In the genomic region with DNA sequence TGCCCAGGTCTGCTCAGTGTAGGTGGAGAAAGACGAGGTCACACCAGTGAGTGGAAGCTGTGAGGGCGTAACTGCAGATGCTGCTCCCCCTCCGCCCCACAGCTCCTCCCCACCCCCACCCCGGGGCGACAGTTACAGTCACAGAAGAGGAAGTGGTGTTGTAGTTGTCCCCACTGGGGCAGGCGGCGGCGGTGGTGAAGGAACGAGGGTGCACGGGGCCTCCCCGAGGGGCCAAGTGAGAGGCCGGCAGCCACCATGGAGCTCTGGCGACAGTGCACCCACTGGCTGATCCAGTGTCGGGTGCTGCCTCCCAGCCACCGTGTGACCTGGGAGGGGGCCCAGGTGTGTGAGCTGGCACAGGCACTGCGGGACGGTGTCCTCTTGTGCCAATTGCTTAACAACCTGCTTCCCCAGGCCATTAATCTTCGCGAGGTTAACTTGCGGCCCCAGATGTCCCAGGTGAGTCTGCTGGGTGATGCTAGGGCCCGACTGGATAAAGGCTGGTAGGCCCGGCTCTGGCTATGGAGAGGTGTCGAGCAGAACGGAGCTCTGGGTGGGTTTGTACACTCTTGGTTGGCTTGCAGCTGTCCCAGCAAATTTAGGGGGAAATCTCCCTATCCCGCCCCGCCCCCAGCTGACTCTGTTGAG, we compare ENCODE assay signal across 9 mouse cellular contexts. TPM values are rescaled to one million over a fixed set of nuclear protein-coding genes. Genes with fewer than 3 reads are reported as not detected.
DNase-seq lines count a peak whose midpoint lies in the region; ATAC-seq and TF ChIP-seq lines count a peak whose summit lies in the region.
"Had no signal": no experiment of that assay in that cellular context is flagged by ENCODE, and none has a peak within 500 bp of the region (broad histone marks: within the 10 kb centered on the region; RNA-seq: fewer than 3 reads in every experiment).

Vav1 (plus strand) TSS at position 158 of the 648 bp plus-strand sequence.

- H3K27me3 ChIP-seq in kidney, adult 2 months (replicated peaks; ENCODE audit: control insufficient read depth, insufficient read depth, low read length): no peaks in the 10 kb centered on the region
- H3K27me3 ChIP-seq in thymus, adult 2 months (ENCODE audit: control insufficient read depth, insufficient read depth, low read length): no peaks in the 10 kb centered on the region; the same call in 1 of the 2 replicates
- H3K27me3 ChIP-seq in hindbrain, embryonic 14.5 days (ENCODE audit: control insufficient read depth, insufficient read depth, low read length): peaks cover 25% of the 10 kb centered on the region

- H3K4me1 ChIP-seq in kidney, adult 2 months (ENCODE audit: control insufficient read depth, insufficient read depth, low read length): no peaks in the 10 kb centered on the region; the same call in 1 of the 2 replicates
- 0 out of 2 replicates have a peak, but pooled peaks cover 3% of the 10 kb centered on the region for H3K4me1 ChIP-seq in brown adipose tissue, adult 24 weeks (ENCODE audit: control insufficient read depth, insufficient read depth, insufficient read length, low read length)
- H3K4me1 ChIP-seq in thymus, adult 2 months (replicated peaks; ENCODE audit: control insufficient read depth, insufficient read depth, low read length): peaks cover 50% of the 10 kb centered on the region
- peaks cover 10% of the 10 kb centered on the region for H3K4me1 ChIP-seq in hindbrain, embryonic 14.5 days (replicated peaks; ENCODE audit: control insufficient read depth, insufficient read depth, low read length)

- no peak for TF ChIP-seq CTCF in kidney, adult 2 months (conservative IDR thresholded peaks at IDR 0.05; ENCODE audit: insufficient read depth, insufficient read length, low read depth, low read length)
- TF ChIP-seq CTCF in thymus, adult 2 months (IDR thresholded peaks at IDR 0.05; ENCODE audit: borderline replicate concordance, control insufficient read depth, extremely low read depth, insufficient read depth, low read length, poor library complexity): no peak

- no peak for DNase-seq in kidney, adult 2 months
- no peak for DNase-seq in kidney, adult 11 months
- DNase-seq in lung, postnatal 10 days: peak; percentile 43
- peak; percentile 86 for DNase-seq in thymus, adult 2 months
- DNase-seq in embryo, embryonic 10.5 days (ENCODE audit: low spot score): no peak
- no peak for DNase-seq in frontal cortex, adult 2 months (ENCODE audit: extremely low spot score in 1 of 2, low spot score in 1 of 2)
- DNase-seq in hindbrain, embryonic 14.5 days (ENCODE audit: low spot score): no peak
- DNase-seq: kidney, adult 8-10 months had no signal

- H3K9ac ChIP-seq in hindbrain, embryonic 14.5 days: no peak within 1 kb of the TSS

- 60% methylated on average over 26 of the region's 26 CpGs for WGBS in kidney, adult 2 months
- 3% methylated on average over 26 of the region's 26 CpGs for WGBS in thymus, adult 2 months
- 73% methylated on average over 26 of the region's 26 CpGs for WGBS in hindbrain, embryonic 14.5 days

- ATAC-seq in hindbrain, embryonic 14.5 days (ENCODE audit: low FRiP score): no peak

- peak within 1 kb of the TSS; percentile 22 for H3K4me3 ChIP-seq in kidney, adult 2 months (ENCODE audit: insufficient read depth, low read depth, low read length)
- peak within 1 kb of the TSS; percentile 53 for H3K4me3 ChIP-seq in brown adipose tissue, adult 24 weeks (ENCODE audit: insufficient read depth, low read depth, low read length)
- peak within 1 kb of the TSS; percentile 91 for H3K4me3 ChIP-seq in thymus, adult 2 months (ENCODE audit: control insufficient read depth, insufficient read depth, low read length)
- H3K4me3 ChIP-seq in hindbrain, embryonic 14.5 days (replicated peaks; ENCODE audit: low read length): no peak within 1 kb of the TSS

- no peak within 1 kb of the TSS for H3K4me2 ChIP-seq in hindbrain, embryonic 14.5 days (replicated peaks)

- H3K36me3 ChIP-seq in kidney, adult 2 months (ENCODE audit: control insufficient read depth, insufficient read depth, low read length): no peaks in the 10 kb centered on the region
- peaks cover 1% of the 10 kb centered on the region; the same call in 1 of the 2 replicates for H3K36me3 ChIP-seq in thymus, adult 2 months (ENCODE audit: control insufficient read depth, insufficient read depth, low read length)
- H3K36me3 ChIP-seq in hindbrain, embryonic 14.5 days (replicated peaks; ENCODE audit: control insufficient read depth, insufficient read depth): no peaks in the 10 kb centered on the region

- no peak for TF ChIP-seq POLR2A in kidney, adult 2 months (IDR thresholded peaks at IDR 0.05; ENCODE audit: low read depth, low read length)
- peak; percentile 99 for TF ChIP-seq POLR2A in thymus, adult 2 months (IDR thresholded peaks at IDR 0.05; ENCODE audit: control insufficient read depth, extremely low read depth, insufficient read depth, low read length, poor library complexity)

- no peaks in the 10 kb centered on the region for H3K9me3 ChIP-seq in hindbrain, embryonic 14.5 days (ENCODE audit: control insufficient read depth, low read length)

- no peak within 1 kb of the TSS for H3K27ac ChIP-seq in kidney, adult 2 months (ENCODE audit: insufficient read depth, low read depth, low read length)
- H3K27ac ChIP-seq in brown adipose tissue, adult 24 weeks (replicated peaks; ENCODE audit: low read depth, low read length): peak within 1 kb of the TSS; percentile 46
- peak within 1 kb of the TSS; percentile 93 for H3K27ac ChIP-seq in thymus, adult 2 months (ENCODE audit: control insufficient read depth, insufficient read depth, low read length)
- no peak within 1 kb of the TSS for H3K27ac ChIP-seq in hindbrain, embryonic 14.5 days

RNA-seq across cellular contexts. Expression of gene Vav1, which starts in this region (rescaled TPM):
- 1.1 and 3.4 TPM in 2 replicates for polyA plus RNA-seq in kidney, adult 2 months (2012; rRNA removed)
- polyA plus RNA-seq in brown adipose tissue, adult 24 weeks (2012; ENCODE audit: insufficient read depth, insufficient read length, missing spikeins): 1.3 and 1.5 TPM in 2 replicates
- polyA plus RNA-seq in thymus, adult 2 months (2012; rRNA removed): 131 and 137 TPM in 2 replicates
- polyA plus RNA-seq in frontal cortex, adult 2 months (2012; rRNA removed): 3.1 and 4.4 TPM in 2 replicates
- polyA plus RNA-seq in hindbrain, embryonic 14.5 days (2014; fragmentation: Nextera tagmentation; extraction: Ambion mirVana): 1.7 TPM in 2 replicates

Comparison
In these comparisons a context has a peak if more than half of its experiments do, and no peak if none do; other contexts are left out.
1. RNA of gene Vav1 (polyA plus RNA-seq): 131 to 137 TPM in thymus, adult 2 months; 3.1 to 4.4 TPM in frontal cortex, adult 2 months, 1.1 to 3.4 TPM in kidney, adult 2 months, 1.7 TPM in hindbrain, embryonic 14.5 days and 1.3 to 1.5 TPM in brown adipose tissue, adult 24 weeks; every median in the first group is over 10 times any median in the second.
2. DNase-seq: peak in lung, postnatal 10 days (single experiment) and thymus, adult 2 months (single experiment); none in kidney, adult 2 months (single experiment), kidney, adult 11 months (single experiment), embryo, embryonic 10.5 days (single experiment), frontal cortex, adult 2 months (0 of 2) and hindbrain, embryonic 14.5 days (single experiment).
3. H3K27ac ChIP-seq: peak in brown adipose tissue, adult 24 weeks (single experiment) and thymus, adult 2 months (single experiment); none in kidney, adult 2 months (single experiment) and hindbrain, embryonic 14.5 days (single experiment).